Mouse (Mus musculus): ENCODE measurements around the gene Zbtb42. TPM values are rescaled to one million over a fixed set of nuclear protein-coding genes. Genes with fewer than 3 reads are reported as not detected.

The Zbtb42 gene
- polyA plus RNA-seq, 1 experiment from 2014 or later, result 6.7 TPM

DNA sequence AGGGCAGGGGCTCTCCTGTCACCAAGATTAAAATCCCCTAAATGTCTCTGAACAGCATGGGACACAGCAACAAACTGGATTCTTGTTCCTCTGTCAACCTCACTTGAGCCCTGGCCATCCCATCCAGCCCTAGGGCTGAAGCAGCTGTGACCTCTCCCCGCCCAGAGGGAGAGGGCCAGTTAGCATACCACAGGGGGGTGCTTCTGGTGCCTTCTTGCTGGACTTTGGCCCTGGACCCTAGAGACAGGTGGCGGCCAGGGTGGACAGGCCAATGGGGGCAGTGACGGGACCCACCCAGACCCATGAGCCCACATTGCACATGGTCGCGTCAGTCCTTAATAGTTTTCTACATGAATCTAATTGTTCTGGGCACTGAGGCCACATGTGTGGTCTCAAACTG lies 24.6 kb upstream of the Zbtb42 start:
- 85% methylated on average over 5 of the region's 5 CpGs for WGBS
- no peak overlapping the region for H3K9ac ChIP-seq (ENCODE audit: low read length)
- H3K4me2 ChIP-seq (ENCODE audit: low read depth), result no peak overlapping the region
- no peaks in the 10 kb centered on the region for H3K9me3 ChIP-seq (ENCODE audit: control insufficient read depth, low read length)
- H3K4me1 ChIP-seq (ENCODE audit: control insufficient read depth, insufficient read depth, low read length), result peaks cover 6% of the 10 kb centered on the region; the same call in 1 of the 2 replicates
- H3K4me3 ChIP-seq (ENCODE audit: low read depth, low read length), result no peak overlapping the region
- peak overlapping the region; percentile 27; the same call in 1 of the 2 replicates for H3K27ac ChIP-seq (ENCODE audit: low read depth, low read length)
- ATAC-seq (ENCODE audit: insufficient read depth, low FRiP score, low TSS enrichment) (no peak), DNase-seq (ENCODE audit: low spot score) (no peak)
- H3K27me3 ChIP-seq (ENCODE audit: control insufficient read depth, insufficient read depth, low read length), result no peaks in the 10 kb centered on the region
- H3K36me3 ChIP-seq (ENCODE audit: control insufficient read depth, insufficient read depth, low read length), result peaks cover 40% of the 10 kb centered on the region

DNA sequence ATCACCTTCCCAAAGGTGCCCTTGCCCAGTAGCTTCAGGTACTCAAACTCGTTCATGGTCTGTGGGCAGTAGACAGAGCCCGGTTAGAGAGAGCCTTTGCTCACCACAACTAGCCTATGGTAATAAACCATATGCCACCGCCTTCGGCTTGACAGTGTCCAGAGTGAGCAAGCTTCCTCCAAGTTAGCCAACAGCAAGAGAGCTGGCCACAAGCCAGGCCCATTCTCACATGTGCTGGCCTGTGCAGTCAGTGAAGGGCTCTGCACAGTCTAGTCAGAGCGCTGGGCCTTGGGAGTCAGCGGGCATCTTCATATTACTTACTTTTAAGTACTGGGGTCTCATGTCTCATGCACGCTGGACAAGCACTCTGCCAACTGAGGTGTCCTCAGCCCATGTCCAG lies 20.0 kb upstream of the Zbtb42 start:
- Histone ChIP-seq H3K27ac (ENCODE audit: low read depth, low read length) (no peak overlapping the region; the same call in 1 of the 2 replicates), H3K36me3 (ENCODE audit: control insufficient read depth, insufficient read depth, low read length) (peaks cover 42% of the 10 kb centered on the region), H3K9ac (ENCODE audit: low read length) (no peak overlapping the region), H3K9me3 (ENCODE audit: control insufficient read depth, low read length) (no peaks in the 10 kb centered on the region), H3K4me3 (ENCODE audit: low read depth, low read length) (no peak overlapping the region), H3K27me3 (ENCODE audit: control insufficient read depth, insufficient read depth, low read length) (no peaks in the 10 kb centered on the region), H3K4me1 (ENCODE audit: control insufficient read depth, insufficient read depth, low read length) (peaks cover 33% of the 10 kb centered on the region), H3K4me2 (ENCODE audit: low read depth) (no peak overlapping the region)
- ATAC-seq (ENCODE audit: insufficient read depth, low FRiP score, low TSS enrichment) (no peak), DNase-seq (ENCODE audit: low spot score) (no peak)
- 93% methylated on average over 7 of the region's 7 CpGs for WGBS

- no peaks in the 10 kb centered on the region for H3K27me3 ChIP-seq (ENCODE audit: control insufficient read depth, insufficient read depth, low read length)
- H3K27ac ChIP-seq (ENCODE audit: low read depth, low read length), result no peak overlapping the region
- H3K4me2 ChIP-seq (ENCODE audit: low read depth), result no peak overlapping the region
- ATAC-seq (ENCODE audit: insufficient read depth, low FRiP score, low TSS enrichment), result no peak
- no peaks in the 10 kb centered on the region for H3K9me3 ChIP-seq (ENCODE audit: control insufficient read depth, low read length)
- no peak overlapping the region for H3K9ac ChIP-seq (ENCODE audit: low read length)
- no peak overlapping the region for H3K4me3 ChIP-seq (ENCODE audit: low read depth, low read length)
- no peak for DNase-seq (ENCODE audit: low spot score)
- WGBS, result 85% methylated on average over 6 of the region's 6 CpGs
- peaks cover 35% of the 10 kb centered on the region for H3K4me1 ChIP-seq (ENCODE audit: control insufficient read depth, insufficient read depth, low read length)
- H3K36me3 ChIP-seq (ENCODE audit: control insufficient read depth, insufficient read depth, low read length), result peaks cover 39% of the 10 kb centered on the region
Measured at GRCm38 (mm10) chr12:112659109-112659508, 19.5 kb upstream of the Zbtb42 start.

DNA sequence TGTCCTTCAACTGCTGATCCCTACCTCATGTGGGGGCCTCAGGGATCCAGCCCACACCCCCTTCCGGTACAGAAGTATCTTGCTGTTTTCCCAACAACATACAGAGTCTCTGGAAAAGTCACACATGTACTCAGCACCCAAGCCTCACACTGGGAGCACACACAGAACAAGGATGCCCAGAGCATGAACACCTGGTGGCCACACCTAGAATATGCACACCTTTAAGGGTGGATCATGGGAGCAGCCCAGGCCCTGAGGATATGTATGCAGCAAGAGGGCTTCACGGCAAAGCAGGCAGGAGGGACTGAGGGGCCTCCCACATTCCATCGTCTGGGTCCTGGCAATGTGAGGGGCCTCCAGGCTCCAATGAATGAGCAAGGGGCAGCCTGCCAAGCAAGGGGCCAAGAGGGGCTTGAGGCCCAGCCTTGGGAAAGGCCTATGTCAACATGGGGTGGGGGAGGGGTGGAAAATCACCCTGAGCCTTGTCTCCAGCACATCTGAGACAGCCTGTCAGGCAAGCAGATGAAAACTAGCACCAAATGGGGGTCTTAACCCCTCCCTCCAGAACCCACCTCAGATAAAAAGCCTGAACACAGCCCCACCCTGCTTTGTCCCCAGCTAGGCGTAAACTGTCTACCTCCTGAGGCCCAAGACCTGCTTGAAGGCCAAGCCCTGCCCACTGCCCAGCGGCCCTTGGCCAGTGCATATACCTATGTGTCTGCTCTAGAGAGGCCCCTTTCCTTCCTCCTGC lies 17.9 kb upstream of the Zbtb42 start:
- Histone ChIP-seq H3K36me3 (ENCODE audit: control insufficient read depth, insufficient read depth, low read length) (peaks cover 27% of the 10 kb centered on the region), H3K4me3 (ENCODE audit: low read depth, low read length) (0 out of 2 replicates have a peak overlapping the region, but pooled peaks have one; percentile 4), H3K9ac (ENCODE audit: low read length) (0 out of 2 replicates have a peak overlapping the region, but pooled peaks have one; percentile 18), H3K4me1 (ENCODE audit: control insufficient read depth, insufficient read depth, low read length) (peaks cover 50% of the 10 kb centered on the region), H3K27me3 (ENCODE audit: control insufficient read depth, insufficient read depth, low read length) (no peaks in the 10 kb centered on the region), H3K9me3 (ENCODE audit: control insufficient read depth, low read length) (no peaks in the 10 kb centered on the region), H3K27ac (ENCODE audit: low read depth, low read length) (peak overlapping the region; percentile 73), H3K4me2 (ENCODE audit: low read depth) (no peak overlapping the region)
- WGBS, result 40% methylated on average over 5 of the region's 5 CpGs
- peak; percentile 25 for ATAC-seq (ENCODE audit: insufficient read depth, low FRiP score, low TSS enrichment)
- peak; percentile 78 for DNase-seq (ENCODE audit: low spot score)

- 83% methylated on average over 3 of the region's 3 CpGs for WGBS
- Histone ChIP-seq H3K4me1 (ENCODE audit: control insufficient read depth, insufficient read depth, low read length) (peaks cover 54% of the 10 kb centered on the region), H3K4me2 (ENCODE audit: low read depth) (no peak overlapping the region), H3K27me3 (ENCODE audit: control insufficient read depth, insufficient read depth, low read length) (no peaks in the 10 kb centered on the region), H3K36me3 (ENCODE audit: control insufficient read depth, insufficient read depth, low read length) (peaks cover 22% of the 10 kb centered on the region), H3K9ac (ENCODE audit: low read length) (peak overlapping the region; percentile 18; the same call in 1 of the 2 replicates), H3K9me3 (ENCODE audit: control insufficient read depth, low read length) (no peaks in the 10 kb centered on the region), H3K27ac (ENCODE audit: low read depth, low read length) (peak overlapping the region; percentile 73), H3K4me3 (ENCODE audit: low read depth, low read length) (no peak overlapping the region)
- DNase-seq (ENCODE audit: low spot score) (no peak), ATAC-seq (ENCODE audit: insufficient read depth, low FRiP score, low TSS enrichment) (no peak)
Measured at GRCm38 (mm10) chr12:112661327-112661605, 17.4 kb upstream of the Zbtb42 start.

- peaks cover 18% of the 10 kb centered on the region for H3K36me3 ChIP-seq (ENCODE audit: control insufficient read depth, insufficient read depth, low read length)
- DNase-seq (ENCODE audit: low spot score) (no peak), ATAC-seq (ENCODE audit: insufficient read depth, low FRiP score, low TSS enrichment) (no peak)
- no peak overlapping the region for H3K9ac ChIP-seq (ENCODE audit: low read length)
- peaks cover 57% of the 10 kb centered on the region for H3K4me1 ChIP-seq (ENCODE audit: control insufficient read depth, insufficient read depth, low read length)
- no peak overlapping the region for H3K4me3 ChIP-seq (ENCODE audit: low read depth, low read length)
- no peak overlapping the region for H3K4me2 ChIP-seq (ENCODE audit: low read depth)
- H3K27ac ChIP-seq (ENCODE audit: low read depth, low read length), result no peak overlapping the region
- H3K9me3 ChIP-seq (ENCODE audit: control insufficient read depth, low read length), result no peaks in the 10 kb centered on the region
- 83% methylated on average over 9 of the region's 9 CpGs for WGBS
- H3K27me3 ChIP-seq (ENCODE audit: control insufficient read depth, insufficient read depth, low read length), result no peaks in the 10 kb centered on the region
Measured at GRCm38 (mm10) chr12:112661851-112662250, 16.8 kb upstream of the Zbtb42 start.

DNA sequence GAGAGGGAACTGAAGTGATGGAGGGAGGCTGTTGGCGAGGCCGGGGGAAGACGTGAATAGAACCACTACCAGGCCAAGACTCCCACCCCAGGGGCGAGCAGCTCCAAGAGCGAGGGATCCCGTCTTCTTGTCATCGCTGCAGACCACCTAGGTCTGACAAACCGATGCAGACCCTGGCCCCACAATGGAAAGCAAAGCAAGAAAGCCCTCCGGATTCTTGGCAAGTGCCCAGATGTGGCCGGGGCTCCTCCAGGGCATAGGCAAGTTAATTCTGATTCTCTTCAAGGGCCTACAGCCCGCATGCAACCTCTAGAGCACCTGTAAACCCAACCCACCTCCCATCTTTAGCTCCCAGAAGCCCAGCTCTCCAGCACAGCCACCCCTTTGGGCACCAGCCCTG lies 15.3 kb upstream of the Zbtb42 start:
- peak overlapping the region; percentile 37 for H3K9ac ChIP-seq (ENCODE audit: low read length)

GRCm38 (mm10) chr12:112663716-112664115 lies 14.9 kb upstream of the Zbtb42 start:
- Histone ChIP-seq H3K4me3 (ENCODE audit: low read depth, low read length) (no peak overlapping the region), H3K9ac (ENCODE audit: low read length) (peak overlapping the region; percentile 37), H3K4me1 (ENCODE audit: control insufficient read depth, insufficient read depth, low read length) (peaks cover 57% of the 10 kb centered on the region), H3K27me3 (ENCODE audit: control insufficient read depth, insufficient read depth, low read length) (no peaks in the 10 kb centered on the region), H3K4me2 (ENCODE audit: low read depth) (0 out of 2 replicates have a peak overlapping the region, but pooled peaks have one; percentile 12), H3K36me3 (ENCODE audit: control insufficient read depth, insufficient read depth, low read length) (peaks cover 10% of the 10 kb centered on the region), H3K9me3 (ENCODE audit: control insufficient read depth, low read length) (no peaks in the 10 kb centered on the region), H3K27ac (ENCODE audit: low read depth, low read length) (peak overlapping the region; percentile 74)
- peak; percentile 32 for ATAC-seq (ENCODE audit: insufficient read depth, low FRiP score, low TSS enrichment)
- peak; percentile 41 for DNase-seq (ENCODE audit: low spot score)
- 68% methylated on average over 12 of the region's 12 CpGs for WGBS

More for the DNA sequence above, 15.3 kb upstream of the Zbtb42 start:
- ATAC-seq (ENCODE audit: insufficient read depth, low FRiP score, low TSS enrichment), result no peak
- no peak for DNase-seq (ENCODE audit: low spot score)
- Histone ChIP-seq H3K4me2 (ENCODE audit: low read depth) (no peak overlapping the region), H3K9me3 (ENCODE audit: control insufficient read depth, low read length) (no peaks in the 10 kb centered on the region), H3K27ac (ENCODE audit: low read depth, low read length) (peak overlapping the region; percentile 74), H3K4me3 (ENCODE audit: low read depth, low read length) (no peak overlapping the region), H3K4me1 (ENCODE audit: control insufficient read depth, insufficient read depth, low read length) (peaks cover 57% of the 10 kb centered on the region), H3K36me3 (ENCODE audit: control insufficient read depth, insufficient read depth, low read length) (peaks cover 12% of the 10 kb centered on the region), H3K27me3 (ENCODE audit: control insufficient read depth, insufficient read depth, low read length) (no peaks in the 10 kb centered on the region)
- 87% methylated on average over 11 of the region's 11 CpGs for WGBS

DNA sequence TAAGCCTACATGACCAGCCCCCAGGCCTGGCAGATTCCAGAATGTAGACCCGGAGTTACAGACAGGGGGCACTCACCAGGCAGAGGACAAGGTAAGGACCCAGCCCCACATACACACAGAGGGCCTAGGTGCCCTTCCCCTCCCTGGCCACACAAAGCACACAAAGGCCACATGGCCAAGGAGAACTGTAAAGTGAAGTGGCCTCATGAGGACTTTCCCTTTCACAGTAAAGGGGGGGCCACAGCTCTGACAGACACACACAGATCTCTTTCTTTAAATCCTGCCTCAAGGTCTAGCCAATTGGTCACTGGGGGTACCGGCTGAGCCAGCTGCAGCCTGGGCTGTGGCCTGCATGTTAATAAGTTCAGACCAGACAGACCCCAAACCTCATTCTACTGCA lies 14.5 kb upstream of the Zbtb42 start:
- Histone ChIP-seq H3K4me2 (ENCODE audit: low read depth) (peak overlapping the region; percentile 12; the same call in 1 of the 2 replicates), H3K4me3 (ENCODE audit: low read depth, low read length) (no peak overlapping the region), H3K36me3 (ENCODE audit: control insufficient read depth, insufficient read depth, low read length) (peaks cover 8% of the 10 kb centered on the region), H3K4me1 (ENCODE audit: control insufficient read depth, insufficient read depth, low read length) (peaks cover 57% of the 10 kb centered on the region), H3K9me3 (ENCODE audit: control insufficient read depth, low read length) (no peaks in the 10 kb centered on the region), H3K9ac (ENCODE audit: low read length) (peak overlapping the region; percentile 37), H3K27me3 (ENCODE audit: control insufficient read depth, insufficient read depth, low read length) (no peaks in the 10 kb centered on the region), H3K27ac (ENCODE audit: low read depth, low read length) (peak overlapping the region; percentile 74)
- 38% methylated on average over 2 of the region's 2 CpGs for WGBS
- peak; percentile 62 for ATAC-seq (ENCODE audit: insufficient read depth, low FRiP score, low TSS enrichment)
- peak; percentile 54 for DNase-seq (ENCODE audit: low spot score)

Data from neural tube, embryonic 11.5 days (tissue).